Mouse (Mus musculus) C2C12 (cell line): ENCODE measurements around the gene Irs3. TPM values are rescaled to one million over a fixed set of nuclear protein-coding genes. Genes with fewer than 3 reads are reported as not detected.

Experiments
- H3K27me3 ChIP-seq: one replicate; pipeline ENCODE4 v1.6.1; 2011; ENCODE audit not compliant: control insufficient read depth, insufficient read depth, insufficient read length
- H3K36me3 ChIP-seq: one replicate; pipeline ENCODE4 v1.6.1; 2011; ENCODE audit not compliant: control insufficient read depth, insufficient read depth
- H3K4me3 ChIP-seq: one replicate; pipeline ENCODE4 v1.5.1; 2011; ENCODE audit warnings: mild to moderate bottlenecking, control low read depth; ENCODE audit not compliant: poor library complexity, insufficient read depth, severe bottlenecking
- H3K79me2 ChIP-seq: one replicate; pipeline ENCODE4 v1.6.1; 2011; ENCODE audit not compliant: control insufficient read depth, insufficient read depth
- H3K79me3 ChIP-seq: one replicate; pipeline ENCODE4 v1.6.1; 2011; ENCODE audit warnings: low read depth, control low read depth
- H3ac ChIP-seq: one replicate; pipeline ENCODE3; 2011; ENCODE audit warnings: low read depth; ENCODE audit not compliant: control insufficient read depth, insufficient read length
- CEBPB ChIP-seq: IDR thresholded peaks from one replicate; pipeline ENCODE4 v1.6.1; 2011; ENCODE audit warnings: low read depth, mild to moderate bottlenecking, control low read depth, moderate library complexity
- CTCF ChIP-seq: IDR thresholded peaks from one replicate; pipeline ENCODE4 v1.5.1; 2011; ENCODE audit not compliant: control insufficient read depth, insufficient read depth, insufficient read length
- FOSL1 ChIP-seq: IDR thresholded peaks from one replicate; pipeline ENCODE4 v1.8.0; 2011; ENCODE audit warnings: mild to moderate bottlenecking, low read length; ENCODE audit not compliant: poor library complexity, insufficient read depth, severe bottlenecking
- MAX ChIP-seq: IDR thresholded peaks from one replicate; pipeline ENCODE4 v1.6.1; 2011; ENCODE audit warnings: mild to moderate bottlenecking, control low read depth
- MYOD1 ChIP-seq: IDR thresholded peaks from one replicate; pipeline ENCODE4 v1.6.1; 2011; ENCODE audit warnings: low read depth; ENCODE audit not compliant: control insufficient read depth, insufficient read length
- MYOG ChIP-seq: IDR thresholded peaks from one replicate; pipeline ENCODE4 v1.6.1; 2011; ENCODE audit not compliant: control insufficient read depth, insufficient read length; ENCODE audit errors: extremely low read depth
- USF1 ChIP-seq: IDR thresholded peaks from one replicate; pipeline ENCODE4 v1.6.1; 2011; ENCODE audit warnings: low read depth, mild to moderate bottlenecking, control low read depth, moderate library complexity
- polyA plus RNA-seq: library from polyadenylated mRNA; unstranded; fragments of >200 nt; fragmentation: generic; extraction: Trizol; gene quantifications from one replicate; pipeline ENCODE4 v1.2.1, GENCODE M21; 2012; ENCODE audit warnings: missing spikeins

Irs3 gene
- polyA plus RNA-seq, 1 experiment: 0.05 TPM

DNA sequence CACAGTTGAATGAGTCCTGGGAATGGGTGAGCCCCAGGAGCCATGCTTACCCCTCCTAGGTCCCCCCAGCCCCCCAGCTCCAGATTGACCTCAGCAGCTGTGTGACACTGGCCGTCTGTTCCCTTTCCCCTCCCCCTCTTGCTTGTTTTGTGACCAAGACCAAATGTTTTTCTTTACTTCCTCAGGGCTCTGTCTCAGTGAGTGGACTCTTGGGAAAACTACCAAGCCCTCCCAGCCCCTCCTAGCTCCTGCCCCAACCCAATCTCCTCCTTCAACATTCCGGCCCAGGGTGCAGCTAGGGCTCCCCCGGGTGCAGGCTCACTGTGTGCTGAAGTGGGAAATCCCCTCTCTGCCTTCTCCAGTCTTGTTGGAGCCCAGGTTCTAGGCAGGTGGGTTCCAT lies 14.9 kb downstream of the Irs3 start:
- Histone ChIP-seq H3K4me3 (peak overlapping the region; percentile 29), H3K79me2 (peaks cover 51% of the 10 kb centered on the region)
- TF ChIP-seq MYOG: no peak
- no peak for TF ChIP-seq CEBPB
- no peak for TF ChIP-seq MAX
- TF ChIP-seq FOSL1: no peak
- peak; percentile 65 for TF ChIP-seq MYOD1
- no peak for TF ChIP-seq CTCF
- TF ChIP-seq USF1: no peak

DNA sequence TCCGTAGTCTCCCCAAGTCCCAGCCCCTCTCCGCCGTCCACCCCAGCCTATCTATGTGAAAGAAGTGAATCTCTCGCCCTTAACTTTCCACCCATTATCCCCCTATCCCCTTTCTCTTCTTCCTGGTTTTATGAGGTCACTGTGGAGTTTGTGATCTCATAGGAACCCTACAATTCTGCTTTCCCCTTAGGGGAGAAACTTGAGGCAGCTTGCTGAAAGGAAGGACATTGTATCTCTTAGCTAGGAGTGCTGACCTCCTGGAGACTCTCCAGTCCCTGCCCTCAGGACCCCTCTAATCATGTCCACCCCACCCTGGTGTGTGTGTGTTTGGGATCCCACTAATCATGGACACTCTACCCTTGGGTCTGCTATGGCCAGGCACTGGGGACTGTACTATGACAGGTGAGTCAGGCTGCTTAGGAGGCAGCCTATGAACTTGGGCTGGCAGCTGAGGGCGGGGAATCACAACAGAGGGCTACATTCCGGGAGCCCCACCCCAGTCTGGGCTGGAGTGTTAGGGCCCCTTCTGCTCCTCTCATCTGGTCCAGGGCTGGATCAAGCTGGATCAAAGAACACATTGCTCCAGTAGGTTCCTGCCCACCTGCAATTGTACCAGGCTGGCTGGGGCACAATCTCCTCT lies 15.5 kb downstream of the Irs3 start:
- TF ChIP-seq FOSL1 (no peak), MAX (no peak), CTCF (no peak), MYOG (no peak), USF1 (no peak), CEBPB (no peak), MYOD1 (no peak)
- H3K79me3 ChIP-seq: peaks cover 37% of the 10 kb centered on the region

More for the DNA sequence above, 14.9 kb downstream of the Irs3 start:
- H3K27me3 ChIP-seq: no peaks in the 10 kb centered on the region
- H3ac ChIP-seq: peak overlapping the region; percentile 58
- H3K36me3 ChIP-seq: peaks cover 30% of the 10 kb centered on the region
- peaks cover 37% of the 10 kb centered on the region for H3K79me3 ChIP-seq

DNA sequence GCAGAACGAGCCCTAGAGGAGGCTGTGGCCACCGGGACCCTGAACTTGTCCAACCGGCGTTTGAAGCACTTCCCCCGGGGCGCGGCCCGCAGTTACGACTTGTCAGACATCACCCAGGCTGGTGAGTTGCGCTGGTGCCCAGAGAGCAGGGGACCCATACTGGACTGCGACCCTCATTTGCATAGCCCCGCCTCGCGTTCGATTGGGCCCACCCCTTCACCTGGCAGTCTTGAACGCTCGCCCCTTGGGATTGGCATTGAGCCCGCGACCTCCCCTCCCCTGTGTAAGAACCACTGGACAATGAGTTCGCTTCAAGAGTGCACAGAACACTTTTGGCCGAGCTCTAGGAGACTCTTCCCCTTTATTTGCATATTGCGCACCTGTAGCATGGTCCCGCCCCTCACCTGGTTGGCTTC lies 16.2 kb downstream of the Irs3 start:
- Histone ChIP-seq H3K4me3 (peak overlapping the region; percentile 96), H3K79me3 (peaks cover 37% of the 10 kb centered on the region), H3K79me2 (peaks cover 51% of the 10 kb centered on the region), H3ac (peak overlapping the region; percentile 67), H3K36me3 (peaks cover 20% of the 10 kb centered on the region), H3K27me3 (no peaks in the 10 kb centered on the region)
- TF ChIP-seq MYOD1: no peak
- no peak for TF ChIP-seq FOSL1
- TF ChIP-seq CEBPB: no peak
- no peak for TF ChIP-seq MAX
- TF ChIP-seq USF1: no peak
- no peak for TF ChIP-seq CTCF
- no peak for TF ChIP-seq MYOG

More for the DNA sequence above, 15.5 kb downstream of the Irs3 start:
- Histone ChIP-seq H3K36me3 (peaks cover 24% of the 10 kb centered on the region), H3K4me3 (peak overlapping the region; percentile 96), H3K79me2 (peaks cover 51% of the 10 kb centered on the region), H3ac (peak overlapping the region; percentile 55), H3K27me3 (no peaks in the 10 kb centered on the region)

DNA sequence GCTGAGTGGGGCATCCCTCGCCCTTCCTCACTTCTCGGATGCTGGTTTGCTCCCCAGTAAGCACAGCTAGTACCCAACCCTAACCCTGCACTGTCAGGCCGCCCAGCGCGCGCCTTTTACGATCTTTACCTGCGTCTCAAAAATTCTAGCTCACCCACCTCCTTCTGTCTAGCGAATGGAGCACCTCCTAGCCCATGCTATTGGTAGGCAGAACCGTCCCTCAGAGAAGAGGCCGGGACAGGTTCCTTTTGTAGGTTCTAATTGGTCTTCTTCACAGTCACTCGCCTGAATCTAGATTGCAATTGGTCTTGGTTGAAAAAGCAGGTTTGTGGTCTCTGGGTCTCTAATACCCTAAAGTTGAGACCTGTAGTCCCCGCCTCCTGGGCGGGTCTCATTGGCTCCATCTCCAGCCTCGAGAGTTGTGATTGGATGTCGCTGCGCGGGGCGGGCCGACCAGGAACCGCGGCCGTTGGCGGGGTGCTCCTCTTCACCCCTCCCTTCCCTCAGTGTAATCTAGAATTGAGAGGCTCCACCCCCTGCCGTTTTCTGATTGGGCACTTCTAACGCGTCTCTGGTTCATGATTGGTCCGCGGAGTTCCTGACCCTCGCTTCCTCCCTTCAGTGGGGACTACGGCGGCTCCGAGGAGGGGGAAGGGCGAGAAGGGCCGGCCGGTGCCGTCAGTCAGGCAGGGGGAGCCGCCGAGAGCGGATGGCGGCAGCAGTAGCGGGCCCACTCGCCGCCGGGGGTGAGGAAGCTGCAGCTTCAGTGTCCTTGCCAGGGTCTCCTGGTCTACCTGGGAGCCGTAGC lies 16.8 kb downstream of the Irs3 start, which contains the start of the genes Fbxo24, Lrch4 and Gm20605:
TSS of gene Fbxo24 (minus strand) at position 505 of the 808 bp plus-strand sequence.
TSS of gene Lrch4 (plus strand) at position 624 of the 808 bp plus-strand sequence.
TSS of gene Gm20605 (plus strand) at position 678 of the 808 bp plus-strand sequence.
- H3K27me3 ChIP-seq: no peaks in the 10 kb centered on the region
- peak within 1 kb of the TSS; percentile 96 for H3K4me3 ChIP-seq
- H3K79me2 ChIP-seq: peaks cover 47% of the 10 kb centered on the region
- H3K36me3 ChIP-seq: peaks cover 14% of the 10 kb centered on the region
- TF ChIP-seq MYOG: no peak
- TF ChIP-seq MYOD1: peak; percentile 10
- peak within 1 kb of the TSS; percentile 67 for H3ac ChIP-seq
- peaks cover 34% of the 10 kb centered on the region for H3K79me3 ChIP-seq

- Histone ChIP-seq H3K79me2 (peaks cover 40% of the 10 kb centered on the region), H3ac (peak overlapping the region; percentile 3), H3K36me3 (peaks cover 7% of the 10 kb centered on the region), H3K27me3 (no peaks in the 10 kb centered on the region), H3K4me3 (peak overlapping the region; percentile 39), H3K79me3 (peaks cover 29% of the 10 kb centered on the region)
- TF ChIP-seq MYOG (no peak), MAX (no peak), CTCF (no peak), CEBPB (no peak), USF1 (no peak), FOSL1 (no peak), MYOD1 (no peak)
These were observed 17.5 kb downstream of the Irs3 start for GRCm38 (mm10) chr5:137627991-137628390.
